Mouse (Mus musculus) liver, adult (tissue): ENCODE results near the gene Gen1.

Experiments used
- GATA4 ChIP-seq: IDR thresholded peaks from 2 replicates; pipeline ENCODE4 v1.6.1; 2014; ENCODE audit warnings: mild to moderate bottlenecking, low read length; ENCODE audit not compliant: insufficient replicate concordance

Gene Gen1

DNA sequence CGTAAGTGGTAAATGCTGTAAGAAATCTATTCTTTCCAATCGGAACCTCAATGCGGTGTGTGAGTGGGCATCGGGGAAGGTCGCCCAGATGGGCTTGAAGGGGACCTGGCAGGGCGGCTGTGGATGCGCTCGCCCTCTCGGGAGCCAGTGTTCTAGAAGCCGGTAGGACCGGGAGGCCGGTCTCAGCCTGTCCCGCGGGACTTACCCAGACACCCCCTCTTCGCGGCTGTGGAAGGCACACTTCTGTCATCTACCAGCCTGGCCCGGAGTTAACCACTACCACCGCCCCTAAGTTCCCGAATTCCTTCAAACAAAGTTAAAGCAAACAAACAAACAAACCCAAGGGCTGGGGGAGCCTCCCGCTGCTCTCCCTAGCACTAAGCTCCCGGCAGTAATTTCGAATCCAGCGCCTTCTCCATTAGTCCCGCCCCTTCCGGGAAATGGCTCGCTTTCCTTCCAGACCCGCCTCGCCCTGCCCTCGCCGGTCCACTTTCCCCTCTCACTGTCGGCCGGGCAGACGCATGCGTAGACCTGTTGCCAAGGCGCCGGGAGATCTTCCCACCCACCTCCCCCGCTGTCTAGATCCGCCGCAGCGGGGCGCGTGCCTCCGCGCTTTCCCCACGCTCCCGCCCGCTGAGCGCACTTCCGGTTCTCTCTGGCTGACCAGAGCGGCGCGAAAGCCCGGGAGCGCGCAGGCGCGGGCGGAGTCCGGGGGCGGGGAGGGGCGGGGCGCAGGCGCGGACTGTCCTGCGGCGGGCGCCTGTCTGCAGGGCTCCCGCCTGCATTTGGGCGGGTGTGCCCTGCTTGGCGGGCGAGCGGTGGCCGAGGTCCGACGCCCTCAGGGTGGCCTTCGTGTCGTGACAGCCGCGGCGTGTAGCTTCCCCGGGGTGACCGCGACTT lies at the start of gene Gen1, which contains the start of gene Smc6:
Gene Gen1, minus strand, starts transcription at position 420 of the 900 bp plus-strand sequence.
Gene Smc6, plus strand, starts transcription at position 505 of the 900 bp plus-strand sequence.
- TF ChIP-seq GATA4 = no peak; the same call in 1 of the 2 replicates

DNA sequence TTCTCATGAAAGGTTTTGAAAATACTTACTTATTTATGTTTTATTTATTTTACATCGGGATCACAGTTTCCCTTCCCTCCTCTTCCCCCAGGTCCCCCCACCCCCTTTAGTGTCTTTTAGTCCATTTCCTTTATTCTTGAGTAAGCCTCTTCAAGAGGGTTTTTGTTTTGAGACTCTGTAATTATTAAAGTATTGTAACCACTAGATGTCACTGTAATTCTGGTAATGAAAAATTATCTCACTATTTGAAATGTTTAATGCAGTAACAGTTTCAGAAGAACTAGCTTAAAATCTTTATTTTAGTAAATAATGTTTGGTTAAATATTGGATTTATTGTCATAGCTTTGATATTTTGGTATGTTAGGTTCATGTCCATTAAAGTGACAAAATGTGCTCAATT lies 48.2 kb upstream of the Gen1 start:
- TF ChIP-seq GATA4 = no peak

DNA sequence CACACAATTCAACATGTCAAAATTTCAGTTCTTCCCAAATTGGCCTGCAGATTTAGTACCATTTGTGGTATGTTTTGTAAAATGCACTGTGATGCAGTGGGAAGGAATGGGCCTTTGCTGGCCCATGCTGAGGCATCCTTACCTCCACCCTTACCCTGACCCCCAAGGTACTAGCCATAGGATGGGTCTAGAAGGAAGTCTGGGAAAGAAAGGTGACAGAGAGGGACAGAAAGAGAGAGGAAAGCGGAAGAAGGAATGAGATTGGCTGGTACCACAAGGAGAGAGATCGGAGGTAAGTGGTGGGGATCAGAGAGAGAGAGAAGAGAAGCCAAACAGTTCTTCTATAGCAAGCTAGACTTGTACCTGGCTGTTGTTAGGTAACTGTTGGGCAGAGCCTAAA lies 45.5 kb upstream of the Gen1 start:
- no peak for TF ChIP-seq GATA4

DNA sequence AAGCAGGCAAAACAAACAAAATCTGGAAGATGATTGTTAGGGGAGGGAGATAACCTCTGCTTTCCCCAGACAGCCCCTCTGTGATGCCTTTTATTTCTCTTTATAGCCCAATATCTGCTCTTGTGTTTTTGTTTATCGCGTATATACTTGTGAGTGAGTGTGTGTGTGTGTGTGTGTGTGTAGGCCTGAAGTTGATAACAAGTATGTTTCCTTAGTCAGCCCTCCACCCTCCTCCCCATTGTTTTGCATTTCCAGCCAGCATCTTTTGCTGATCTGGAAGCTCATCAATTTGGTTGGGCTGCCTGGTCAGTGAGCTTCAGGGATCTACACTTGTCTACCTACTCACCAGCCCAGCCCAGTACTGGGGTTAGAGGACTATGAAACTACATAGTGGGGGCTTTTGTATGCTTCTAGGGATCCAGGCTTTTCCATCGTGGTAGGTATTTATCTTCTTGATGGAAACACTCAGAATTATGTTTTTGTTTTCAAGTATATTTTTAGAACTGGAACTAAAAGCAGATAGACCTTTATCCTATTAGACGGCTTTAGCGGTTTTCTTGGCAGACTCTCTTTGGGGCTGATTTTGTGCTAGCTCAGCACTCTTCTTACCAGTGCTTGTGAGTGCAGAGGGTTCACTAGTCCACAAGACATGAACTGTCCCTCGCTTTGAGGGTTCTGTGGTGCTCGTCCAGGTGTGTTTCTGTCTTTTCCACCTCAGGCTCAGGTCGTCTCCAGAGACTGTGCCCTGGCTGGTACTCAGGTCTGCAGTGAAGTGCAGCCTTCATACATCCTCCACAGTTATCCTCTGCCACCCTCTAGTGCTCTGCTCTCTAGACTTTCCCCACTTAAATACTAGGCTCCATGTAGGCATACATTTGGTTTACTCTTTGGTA lies 41.4 kb upstream of the Gen1 start:
- TF ChIP-seq GATA4 = peak; percentile 90

DNA sequence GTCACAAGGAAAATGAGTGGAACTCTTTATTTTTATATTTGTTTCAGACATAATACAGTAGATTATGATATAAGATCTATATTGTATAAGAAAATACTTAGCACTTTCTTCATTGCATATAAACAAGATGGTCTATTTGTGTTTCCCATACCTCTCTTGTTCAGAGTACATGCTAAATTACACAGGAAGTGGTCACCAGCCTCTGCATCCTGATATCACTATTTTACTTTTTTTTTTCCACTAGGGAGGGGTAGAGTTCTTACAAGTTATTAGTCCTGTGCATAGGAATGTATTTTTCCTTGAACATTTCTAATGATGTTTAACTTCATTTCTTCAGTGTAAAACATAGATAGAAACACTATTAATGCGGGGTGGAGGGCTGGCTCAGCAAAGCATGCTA lies 35.3 kb upstream of the Gen1 start:
- no peak for TF ChIP-seq GATA4

DNA sequence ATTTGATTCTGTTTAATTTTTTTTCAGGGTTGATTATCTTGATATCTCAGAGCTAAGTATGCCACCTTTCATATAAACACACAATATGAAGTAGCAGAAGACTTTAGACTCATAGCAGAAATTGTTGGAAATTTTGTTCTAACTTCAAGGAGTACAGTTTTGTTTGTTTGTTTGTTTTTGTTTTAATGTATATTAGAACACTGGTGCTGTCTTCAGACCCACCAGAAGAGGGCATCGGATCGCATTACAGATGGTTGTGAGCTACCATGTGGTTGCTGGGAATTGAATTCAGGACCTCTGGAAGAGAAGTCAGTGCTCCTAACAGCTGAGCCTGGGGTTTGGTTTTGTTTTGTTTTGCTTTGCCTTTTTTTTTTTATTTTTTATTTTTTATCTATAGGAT lies 20.8 kb upstream of the Gen1 start:
- no peak for TF ChIP-seq GATA4

DNA sequence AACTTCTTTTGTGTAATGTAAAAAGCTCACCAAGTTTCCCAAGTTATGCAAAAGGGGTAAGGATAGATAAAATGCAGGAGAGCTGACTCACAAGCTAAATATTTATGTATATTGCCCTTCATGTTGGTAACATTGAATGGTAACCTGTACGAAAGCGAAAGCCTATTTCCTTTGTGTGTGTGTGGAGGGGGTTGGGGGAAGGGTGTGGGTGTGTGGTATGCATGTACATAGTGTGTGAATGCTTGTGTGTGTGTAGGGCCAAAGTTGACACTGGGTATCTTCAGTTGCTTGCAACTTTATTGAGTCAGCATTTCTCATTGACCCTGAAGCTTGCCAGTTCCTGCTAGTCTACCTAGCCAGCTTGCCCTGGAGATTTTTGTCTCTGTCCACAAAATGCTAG lies 16.0 kb upstream of the Gen1 start:
- no peak for TF ChIP-seq GATA4

DNA sequence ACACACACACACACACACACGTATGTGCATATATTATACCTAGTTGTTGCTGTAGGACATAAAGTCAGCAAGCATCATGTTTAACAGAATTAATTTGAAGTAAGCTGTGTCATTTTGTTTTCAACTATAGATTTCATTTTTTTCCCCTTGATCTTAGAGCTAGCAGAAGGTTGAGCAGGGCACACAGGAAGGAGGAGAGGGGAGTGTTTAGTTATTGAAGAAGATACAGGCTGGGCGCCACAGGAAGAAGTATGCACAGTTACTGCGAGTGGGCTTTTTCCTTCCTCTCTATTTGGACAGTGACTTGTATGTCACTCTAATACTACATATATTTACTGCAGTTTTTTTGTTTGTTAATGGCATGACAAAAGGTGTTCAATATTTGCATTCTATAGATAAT lies 14.3 kb upstream of the Gen1 start:
- TF ChIP-seq GATA4 = no peak

DNA sequence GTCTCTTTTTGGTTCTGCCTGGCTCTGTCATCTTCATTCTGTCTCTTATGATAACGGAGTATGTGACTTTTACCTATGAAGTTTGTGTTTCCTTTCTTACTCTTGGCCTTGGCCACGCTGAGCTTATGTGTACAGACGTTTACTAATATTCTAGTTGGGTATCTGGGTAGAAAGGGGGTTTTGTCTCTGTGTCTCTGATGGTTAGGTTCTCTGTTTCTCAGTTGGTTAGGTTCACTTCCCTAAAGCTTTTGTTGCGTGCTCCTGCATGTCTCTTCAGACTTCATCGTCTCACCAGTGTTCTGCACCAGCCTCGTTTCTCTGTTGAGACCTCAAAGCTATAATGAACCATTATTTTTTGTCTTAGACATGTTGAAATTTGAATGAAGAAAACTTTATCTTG lies 11.6 kb upstream of the Gen1 start:
- no peak for TF ChIP-seq GATA4

DNA sequence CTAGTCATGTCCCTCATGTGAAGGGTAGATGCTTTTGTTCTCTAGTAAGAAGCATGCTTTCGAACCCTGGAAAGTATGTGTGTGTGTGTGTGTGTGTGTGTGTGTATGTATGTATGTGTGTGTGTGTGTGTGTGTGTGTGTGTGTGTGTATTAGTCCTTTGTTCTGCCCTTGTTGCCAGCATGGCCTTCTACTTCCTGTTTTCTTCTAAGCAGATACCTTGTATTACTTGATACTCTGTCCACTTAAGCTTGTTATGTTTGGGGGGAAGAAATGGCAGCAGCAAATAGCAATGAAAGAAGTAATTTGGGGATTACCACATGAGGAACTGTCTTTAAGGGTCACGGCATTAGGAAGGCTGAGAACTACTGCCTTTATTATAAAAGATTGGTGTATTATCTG lies 11.0 kb upstream of the Gen1 start:
- no peak for TF ChIP-seq GATA4

DNA sequence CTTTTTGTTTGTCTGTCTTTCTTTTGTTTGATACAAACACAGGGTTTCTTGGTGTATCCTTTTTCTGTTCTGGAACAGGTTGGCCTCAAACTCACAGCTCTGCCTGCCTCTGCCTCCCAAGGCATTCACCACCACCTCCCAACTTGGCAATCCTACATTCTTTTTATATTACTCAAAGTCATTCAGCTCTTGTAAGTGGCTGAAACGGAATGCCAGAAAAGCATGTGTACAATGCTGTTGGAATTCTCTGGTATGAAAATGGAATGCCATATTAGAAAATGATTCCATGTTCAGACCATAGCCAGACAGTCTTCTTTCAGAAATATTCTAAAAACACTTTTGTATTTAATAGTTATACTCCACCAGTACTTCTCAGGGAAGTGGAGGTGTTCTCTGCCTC lies 7.6 kb upstream of the Gen1 start:
- TF ChIP-seq GATA4 = no peak

DNA sequence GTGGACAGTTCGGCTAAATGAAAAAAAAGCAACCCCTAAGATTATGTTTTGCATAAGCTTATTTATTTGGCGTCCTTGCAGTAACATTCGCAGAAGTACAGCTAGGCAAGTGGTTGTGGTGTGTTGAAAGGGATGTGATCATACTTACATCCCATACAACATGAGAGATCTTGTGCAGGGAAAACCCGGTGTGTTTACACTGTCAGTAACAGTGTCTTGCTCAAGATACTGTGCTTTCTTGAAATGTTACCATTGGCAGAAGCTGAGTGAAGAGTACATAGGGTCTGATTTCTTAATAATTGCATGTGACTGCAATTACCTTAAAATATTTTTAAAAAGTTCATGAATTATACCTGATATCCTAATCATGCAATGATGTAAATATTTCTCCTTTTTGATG lies 7.0 kb upstream of the Gen1 start:
- no peak for TF ChIP-seq GATA4

DNA sequence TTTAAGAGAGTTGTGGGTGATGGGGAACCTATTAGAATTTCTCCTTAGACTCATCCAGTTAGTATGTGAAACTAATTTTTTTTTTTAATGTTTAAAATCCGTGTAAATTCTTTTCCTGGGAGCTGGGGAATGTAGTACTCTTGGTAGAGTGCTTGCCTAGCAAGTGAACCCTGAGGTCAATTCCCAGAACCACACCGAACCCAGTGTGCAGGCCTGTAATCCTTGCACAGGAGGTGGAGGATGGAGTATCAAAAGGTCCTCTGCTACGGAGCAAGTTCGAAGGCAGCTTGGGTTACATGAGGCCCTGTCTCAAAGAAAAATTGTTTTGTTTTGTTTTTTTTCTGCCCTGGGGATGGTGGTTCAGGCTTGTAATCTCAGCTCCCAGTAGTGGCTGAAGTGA lies 1.4 kb upstream of the Gen1 start:
- no peak for TF ChIP-seq GATA4

DNA sequence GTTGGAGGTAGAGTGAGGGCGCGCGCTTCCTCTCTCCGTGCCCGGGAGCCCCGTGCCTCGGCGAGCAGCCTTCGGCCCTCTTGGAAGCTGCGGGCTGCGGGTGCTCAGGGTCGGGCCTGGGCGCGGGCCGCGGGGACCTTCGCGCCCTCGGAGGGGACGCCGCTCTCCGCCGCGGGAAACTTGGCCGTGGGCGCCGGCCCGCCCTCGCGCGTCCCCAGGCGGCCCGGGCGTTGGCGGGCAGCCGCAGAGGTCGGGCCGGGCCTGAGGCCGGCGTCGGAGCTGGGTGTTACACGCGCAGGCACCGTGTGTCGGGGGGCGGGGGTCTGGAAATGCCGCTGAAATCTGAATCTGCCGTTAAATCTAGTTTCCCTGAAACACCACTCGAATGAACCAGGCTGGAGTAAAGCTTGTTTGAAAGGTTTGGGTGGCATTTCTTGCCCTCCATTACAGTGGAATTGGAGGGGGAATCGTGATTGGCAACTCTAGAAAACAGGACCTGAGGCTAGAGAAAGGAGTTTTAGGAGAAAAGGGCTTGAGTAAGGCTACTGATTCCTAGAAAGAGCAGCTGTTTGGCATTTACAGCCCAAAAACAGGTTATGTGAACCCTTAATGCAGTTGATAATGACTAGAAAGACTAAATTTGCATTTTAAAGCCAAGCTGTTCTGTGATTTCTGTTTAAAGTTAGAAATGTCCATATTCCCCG lies 833 bp upstream of the Gen1 start:
- TF ChIP-seq GATA4 = no peak

DNA sequence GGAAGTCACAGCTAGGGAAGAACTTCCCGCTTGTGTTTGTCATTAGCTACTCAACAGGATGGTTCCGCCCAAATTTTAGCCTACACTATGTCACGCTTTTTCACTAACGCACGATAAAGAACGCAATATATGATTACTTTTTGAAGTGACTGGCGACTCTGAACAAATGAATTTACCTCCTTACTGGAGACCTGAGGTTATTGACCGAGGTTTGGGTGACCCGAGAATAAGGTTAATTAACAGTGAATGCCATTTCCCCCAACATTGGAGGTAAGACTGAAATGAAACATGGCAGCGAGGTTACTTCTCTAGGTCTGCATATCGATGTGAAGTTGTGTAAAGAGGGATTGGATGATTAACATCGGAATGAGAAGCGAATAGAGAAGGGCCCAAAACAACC lies 706 bp downstream of the Gen1 start:
- TF ChIP-seq GATA4 = no peak
